Comparison of ENCODE assay signal across 24 mouse cellular contexts in the genomic region with DNA sequence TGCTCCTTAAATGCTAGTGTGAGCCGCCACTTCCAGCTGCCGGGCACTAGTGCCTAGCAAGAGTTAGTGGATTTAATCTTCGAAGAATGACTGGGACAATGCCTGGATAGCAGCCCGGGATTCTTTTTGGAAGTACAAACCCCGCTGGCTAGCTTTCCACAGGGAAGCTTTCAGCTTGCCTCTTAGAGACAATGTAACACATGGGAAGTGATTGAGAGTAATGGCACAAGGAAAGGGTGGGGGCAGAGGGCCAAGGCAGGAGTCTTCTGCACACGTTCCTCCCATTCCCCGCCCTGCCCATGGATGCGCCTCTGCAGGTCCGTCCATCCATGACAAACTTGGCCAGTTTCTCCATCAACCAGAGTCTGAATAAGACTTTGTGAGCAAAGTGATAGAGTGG. TPM values are rescaled to one million over a fixed set of nuclear protein-coding genes. Genes with fewer than 3 reads are reported as not detected.
DNase-seq lines count a peak whose midpoint lies in the region; ATAC-seq and TF ChIP-seq lines count a peak whose summit lies in the region.
"Had no signal": no experiment of that assay in that cellular context is flagged by ENCODE, and none has a peak within 500 bp of the region (broad histone marks: within the 10 kb centered on the region; RNA-seq: fewer than 3 reads in every experiment).

No protein-coding gene starts in this region.

- H3K4me2 ChIP-seq in hindbrain, embryonic 13.5 days: no peak overlapping the region
- no peak overlapping the region for H3K4me2 ChIP-seq in kidney, embryonic 16.5 days (replicated peaks; ENCODE audit: low read depth, low read length)
- H3K4me2 ChIP-seq: forebrain, embryonic 13.5 days; hindbrain, embryonic 12.5 days; lung, embryonic 14.5 days; stomach, embryonic 15.5 days had no signal

- no peak overlapping the region for H3K4me3 ChIP-seq in hindbrain, embryonic 13.5 days
- no peak overlapping the region for H3K4me3 ChIP-seq in hindbrain, embryonic 10.5 days
- no peak overlapping the region for H3K4me3 ChIP-seq in kidney, embryonic 16.5 days (ENCODE audit: low read length)
- H3K4me3 ChIP-seq in E14TG2a.4 (replicated peaks; ENCODE audit: low read length): 0 out of 2 replicates have a peak overlapping the region, but pooled peaks have one; percentile 17
- H3K4me3 ChIP-seq: forebrain, embryonic 13.5 days; hindbrain, embryonic 12.5 days; stomach, embryonic 15.5 days had no signal

- no peak overlapping the region for H3K27ac ChIP-seq in hindbrain, embryonic 13.5 days
- H3K27ac ChIP-seq in hindbrain, embryonic 10.5 days: no peak overlapping the region
- H3K27ac ChIP-seq in kidney, embryonic 16.5 days (ENCODE audit: low read length): no peak overlapping the region
- H3K27ac ChIP-seq: forebrain, embryonic 13.5 days; hindbrain, embryonic 12.5 days; liver, embryonic 14.5 days had no signal

- H3K9me3 ChIP-seq in hindbrain, embryonic 13.5 days: no peaks in the 10 kb centered on the region
- H3K9me3 ChIP-seq in hindbrain, embryonic 10.5 days: no peaks in the 10 kb centered on the region
- no peaks in the 10 kb centered on the region for H3K9me3 ChIP-seq in kidney, embryonic 16.5 days (ENCODE audit: low read length)
- H3K9me3 ChIP-seq in E14TG2a.4 (ENCODE audit: low read length): no peaks in the 10 kb centered on the region
- H3K9me3 ChIP-seq: forebrain, embryonic 13.5 days; hindbrain, embryonic 12.5 days; stomach, embryonic 15.5 days had no signal

- 0 out of 2 replicates have a peak, but pooled peaks have one; percentile 47 for ATAC-seq in hindbrain, embryonic 13.5 days (ENCODE audit: low FRiP score)
- ATAC-seq in kidney, embryonic 16.5 days (ENCODE audit: low FRiP score, low TSS enrichment): no peak
- ATAC-seq: forebrain, embryonic 13.5 days; inflammation-experienced regulatory T-cells, adult 6 months had no signal

- no peak for TF ChIP-seq CTCF in E14TG2a.4 (conservative IDR thresholded peaks at IDR 0.05; ENCODE audit: low read length)
- TF ChIP-seq CTCF in brain, embryonic 14.5 days (IDR thresholded peaks at IDR 0.05; ENCODE audit: borderline replicate concordance, extremely low read depth, insufficient read depth, insufficient read length): no peak

- WGBS in hindbrain, embryonic 13.5 days: 59% methylated on average over 9 of the region's 9 CpGs
- WGBS in hindbrain, embryonic 10.5 days: 76% methylated on average over 9 of the region's 9 CpGs
- 57% methylated on average over 9 of the region's 9 CpGs for WGBS in kidney, embryonic 16.5 days

- no peaks in the 10 kb centered on the region for H3K36me3 ChIP-seq in hindbrain, embryonic 13.5 days
- no peaks in the 10 kb centered on the region for H3K36me3 ChIP-seq in hindbrain, embryonic 10.5 days
- no peaks in the 10 kb centered on the region for H3K36me3 ChIP-seq in kidney, embryonic 16.5 days (ENCODE audit: insufficient read depth, low read length)
- no peaks in the 10 kb centered on the region for H3K36me3 ChIP-seq in E14TG2a.4 (ENCODE audit: insufficient read depth, low read length)
- H3K36me3 ChIP-seq: hindbrain, embryonic 12.5 days; stomach, embryonic 15.5 days had no signal

- peaks cover 2% of the 10 kb centered on the region; the same call in 1 of the 2 replicates for H3K27me3 ChIP-seq in hindbrain, embryonic 13.5 days
- no peaks in the 10 kb centered on the region for H3K27me3 ChIP-seq in hindbrain, embryonic 10.5 days (ENCODE audit: insufficient read depth, poor library complexity, severe bottlenecking)
- no peaks in the 10 kb centered on the region for H3K27me3 ChIP-seq in kidney, embryonic 16.5 days (ENCODE audit: insufficient read depth, low read length)
- no peaks in the 10 kb centered on the region for H3K27me3 ChIP-seq in E14TG2a.4 (ENCODE audit: insufficient read depth, low read length)
- H3K27me3 ChIP-seq: forebrain, embryonic 13.5 days; hindbrain, embryonic 12.5 days; stomach, embryonic 15.5 days had no signal

- TF ChIP-seq POLR2A in brain, embryonic 14.5 days (IDR thresholded peaks at IDR 0.05; ENCODE audit: borderline replicate concordance, extremely low read depth, insufficient read depth, insufficient read length, poor library complexity, severe bottlenecking): no peak

- no peak overlapping the region for H3K9ac ChIP-seq in hindbrain, embryonic 13.5 days
- H3K9ac ChIP-seq in kidney, embryonic 16.5 days (replicated peaks; ENCODE audit: low read length): no peak overlapping the region
- H3K9ac ChIP-seq: forebrain, embryonic 13.5 days; hindbrain, embryonic 12.5 days; liver, embryonic 14.5 days; lung, embryonic 14.5 days; stomach, embryonic 15.5 days had no signal

- no peak for DNase-seq in hindbrain, embryonic 10.5 days (ENCODE audit: low spot score)
- peak; percentile 39 to 67 for DNase-seq in kidney, postnatal 25 days
- DNase-seq in brain, embryonic 14.5 days (ENCODE audit: low read depth): peak; percentile 47
- no peak for DNase-seq in cerebellum, adult 8-10 months
- DNase-seq in urinary bladder, postnatal 25 days (ENCODE audit: low spot score): no peak
- DNase-seq: adrenal gland, adult 8-10 months; cerebellum, adult 11 months; gastrocnemius, postnatal 10 days; heart, postnatal 14 days; kidney, adult 8-10 months; layer of hippocampus, postnatal 36 days; liver; lung, embryonic 14.5 days; midbrain, embryonic 14.5 days; thymus, adult 2 months; thymus, postnatal 36 days had no signal

- peaks cover 10% of the 10 kb centered on the region; the same call in 1 of the 2 replicates for H3K4me1 ChIP-seq in hindbrain, embryonic 13.5 days (replicated peaks)
- peaks cover 30% of the 10 kb centered on the region for H3K4me1 ChIP-seq in hindbrain, embryonic 10.5 days (replicated peaks)
- H3K4me1 ChIP-seq in kidney, embryonic 16.5 days (ENCODE audit: insufficient read depth, low read length): 0 out of 2 replicates have a peak, but pooled peaks cover 8% of the 10 kb centered on the region
- peaks cover 64% of the 10 kb centered on the region for H3K4me1 ChIP-seq in E14TG2a.4 (replicated peaks; ENCODE audit: low read depth, low read length)
- H3K4me1 ChIP-seq: stomach, embryonic 15.5 days had no signal

RNA-seq across cellular contexts. Expression of a gene that starts 20.4 kb away (rescaled TPM):
- 0.55 and 1.2 TPM in 2 replicates for polyA plus RNA-seq in hindbrain, embryonic 13.5 days (2015; fragmentation: Nextera tagmentation; extraction: Ambion mirVana)
- polyA plus RNA-seq in hindbrain, embryonic 10.5 days (2016; fragmentation: Nextera tagmentation; extraction: Ambion mirVana): 0.90 and 1.3 TPM in 2 replicates
- 25.2 and 28.2 TPM in 2 replicates for polyA plus RNA-seq in kidney, embryonic 16.5 days (2015; fragmentation: Nextera tagmentation; extraction: Ambion mirVana)
- 0.95 and 1.4 TPM in 2 replicates for polyA plus RNA-seq in brain, embryonic 14.5 days (2012; rRNA removed)

RNA-seq across cellular contexts. Expression of a gene that starts 36.6 kb away (rescaled TPM):
- polyA plus RNA-seq in hindbrain, embryonic 13.5 days (2015; fragmentation: Nextera tagmentation; extraction: Ambion mirVana): 68.1 and 71.4 TPM in 2 replicates
- 99.4 and 149 TPM in 2 replicates for polyA plus RNA-seq in hindbrain, embryonic 10.5 days (2016; fragmentation: Nextera tagmentation; extraction: Ambion mirVana)
- 32.1 and 34.9 TPM in 2 replicates for polyA plus RNA-seq in kidney, embryonic 16.5 days (2015; fragmentation: Nextera tagmentation; extraction: Ambion mirVana)
- polyA plus RNA-seq in brain, embryonic 14.5 days (2012; rRNA removed): 40.1 and 41.2 TPM in 2 replicates

Comparison
In these comparisons a context has a peak if more than half of its experiments do, and no peak if none do; other contexts are left out.
1. DNase-seq: peak in kidney, postnatal 25 days (2 of 2) and brain, embryonic 14.5 days (single experiment); none in hindbrain, embryonic 10.5 days (single experiment), cerebellum, adult 8-10 months (single experiment) and urinary bladder, postnatal 25 days (single experiment).
2. RNA of a gene that starts 20.4 kb away (polyA plus RNA-seq): 25.2 to 28.2 TPM in kidney, embryonic 16.5 days; 0.95 to 1.4 TPM in brain, embryonic 14.5 days, 0.90 to 1.3 TPM in hindbrain, embryonic 10.5 days and 0.55 to 1.2 TPM in hindbrain, embryonic 13.5 days; every median in the first group is over 10 times any median in the second.